Mouse (Mus musculus) mouse trophoblast stem cell (cell line): Measurements from ENCODE around the gene Larp6.

Source experiments
- in situ Hi-C, 2 experiments: fragments of 300-500 bp; cut with MseI, MboI; formaldehyde crosslinking; loops; 2 replicates in 1 of 2; 3 replicates in 1 of 2; pipeline ENCODE4 v1.15.1; 2025

The Larp6 gene

GRCm38 (mm10) chr9:60714191-60714590 is 1.4 kb downstream of the Larp6 start:
- in situ Hi-C loops: loop anchor here in 1 of 2 experiments (10.0 kb wide), 1 partner anchor 141 kb away; no protein-coding TSS in a partner anchor

DNA sequence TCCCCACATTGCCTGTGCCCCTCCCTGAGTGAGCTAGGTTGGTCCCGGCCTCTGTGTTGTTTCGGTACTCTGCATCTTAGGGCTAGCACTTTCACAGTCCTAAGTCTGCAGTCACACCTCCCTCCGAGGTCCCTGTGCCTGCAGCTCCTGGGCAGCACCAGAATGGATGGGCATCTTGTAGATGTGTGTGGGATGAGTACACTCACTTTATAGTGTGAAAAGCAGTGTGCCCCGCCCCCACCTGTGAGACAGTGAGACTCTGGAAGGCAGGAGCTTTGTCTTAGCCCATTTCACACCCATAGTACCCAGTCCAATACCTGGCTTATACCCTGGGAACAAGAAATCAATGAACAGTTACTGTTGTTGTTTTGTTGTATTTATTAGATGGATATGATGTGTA is 2.5 kb downstream of the Larp6 start:
- in situ Hi-C loops: loop anchor here in 1 of 2 experiments (10.0 kb wide), 1 partner anchor 140 kb away; no protein-coding TSS in a partner anchor

GRCm38 (mm10) chr9:60715828-60716227 is 3.0 kb downstream of the Larp6 start:
- in situ Hi-C loops: loop anchor here in 1 of 2 experiments (10.0 kb wide), 1 partner anchor 139 kb away; no protein-coding TSS in a partner anchor

- in situ Hi-C loops: loop anchor here in 1 of 2 experiments (10.0 kb wide), 1 partner anchor 137 kb away; no protein-coding TSS in a partner anchor
Measured at GRCm38 (mm10) chr9:60718284-60718683, 5.5 kb downstream of the Larp6 start.

GRCm38 (mm10) chr9:60719687-60720086 is 6.9 kb downstream of the Larp6 start:
- in situ Hi-C loops: loop anchor here in 1 of 2 experiments (10.0 kb wide), 1 partner anchor 135 kb away; no protein-coding TSS in a partner anchor

- in situ Hi-C loops: no loop called here
Measured at GRCm38 (mm10) chr9:60724968-60725367, 12.2 kb downstream of the Larp6 start.

DNA sequence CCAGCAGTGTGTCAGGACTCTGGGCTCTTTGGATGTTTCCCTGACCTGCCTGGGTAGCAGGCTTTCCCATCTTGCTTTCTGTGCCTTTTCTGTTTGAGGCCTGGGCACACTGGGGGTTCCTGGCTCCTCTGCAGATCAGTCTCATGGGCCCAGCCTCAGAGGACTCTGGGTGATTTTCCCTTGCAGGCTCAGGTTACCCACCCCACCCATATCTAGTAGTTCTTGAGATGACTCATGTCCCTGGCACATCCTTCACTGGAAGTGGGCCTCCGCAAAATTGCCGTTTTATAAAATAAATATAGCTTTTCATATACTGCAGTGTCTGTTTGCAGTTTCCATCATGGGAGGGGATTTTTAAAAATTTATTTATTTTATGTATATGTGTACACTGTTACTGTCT is 21.5 kb downstream of the Larp6 start:
- in situ Hi-C loops: no loop called here

DNA sequence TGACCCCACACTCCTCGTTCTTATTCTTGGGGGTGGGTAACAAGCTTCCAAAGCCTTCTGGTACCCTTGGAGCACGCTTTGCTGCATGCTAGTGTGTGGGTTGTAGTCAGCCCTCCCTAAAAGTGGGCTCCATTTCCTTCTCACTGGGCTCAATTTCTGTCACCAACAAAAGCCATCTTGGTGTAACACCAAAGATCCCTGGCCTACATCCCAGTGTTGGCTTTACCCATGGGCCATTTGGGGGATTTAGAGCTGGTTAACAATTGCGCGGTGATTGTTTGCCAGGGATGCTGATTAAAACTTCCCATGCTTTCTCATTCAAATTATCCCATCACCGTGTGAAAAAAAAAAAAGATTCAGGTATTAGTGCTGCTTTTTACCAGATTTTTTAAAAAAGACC is 26.3 kb downstream of the Larp6 start:
- in situ Hi-C loops: no loop called here

- in situ Hi-C loops: loop anchor here in 1 of 2 experiments (10.0 kb wide), 1 partner anchor 47 kb away; no protein-coding TSS in a partner anchor
Measured at GRCm38 (mm10) chr9:60741436-60741835, 28.6 kb downstream of the Larp6 start.

DNA sequence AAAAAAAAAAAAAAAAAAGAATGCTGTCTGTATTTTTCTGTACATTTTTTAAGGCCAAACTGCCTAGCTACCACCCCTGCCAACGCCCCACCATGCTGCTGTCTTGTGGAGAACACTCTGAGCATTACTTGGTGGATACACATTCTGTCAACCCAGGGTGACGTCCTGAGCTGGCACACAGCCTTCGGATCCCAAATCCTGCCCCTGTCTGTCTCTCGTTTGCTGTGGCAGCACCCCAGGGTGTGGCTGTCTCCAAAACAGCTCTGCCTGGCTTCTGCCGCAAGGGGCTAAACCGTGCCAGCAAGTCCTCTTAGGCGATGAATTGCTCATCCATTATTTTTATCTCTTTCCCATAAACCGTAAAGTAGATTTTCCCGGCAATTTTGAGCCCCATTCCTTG is 29.7 kb downstream of the Larp6 start:
- in situ Hi-C loops: loop anchor here in 1 of 2 experiments (10.0 kb wide), 1 partner anchor 48 kb away; no protein-coding TSS in a partner anchor

DNA sequence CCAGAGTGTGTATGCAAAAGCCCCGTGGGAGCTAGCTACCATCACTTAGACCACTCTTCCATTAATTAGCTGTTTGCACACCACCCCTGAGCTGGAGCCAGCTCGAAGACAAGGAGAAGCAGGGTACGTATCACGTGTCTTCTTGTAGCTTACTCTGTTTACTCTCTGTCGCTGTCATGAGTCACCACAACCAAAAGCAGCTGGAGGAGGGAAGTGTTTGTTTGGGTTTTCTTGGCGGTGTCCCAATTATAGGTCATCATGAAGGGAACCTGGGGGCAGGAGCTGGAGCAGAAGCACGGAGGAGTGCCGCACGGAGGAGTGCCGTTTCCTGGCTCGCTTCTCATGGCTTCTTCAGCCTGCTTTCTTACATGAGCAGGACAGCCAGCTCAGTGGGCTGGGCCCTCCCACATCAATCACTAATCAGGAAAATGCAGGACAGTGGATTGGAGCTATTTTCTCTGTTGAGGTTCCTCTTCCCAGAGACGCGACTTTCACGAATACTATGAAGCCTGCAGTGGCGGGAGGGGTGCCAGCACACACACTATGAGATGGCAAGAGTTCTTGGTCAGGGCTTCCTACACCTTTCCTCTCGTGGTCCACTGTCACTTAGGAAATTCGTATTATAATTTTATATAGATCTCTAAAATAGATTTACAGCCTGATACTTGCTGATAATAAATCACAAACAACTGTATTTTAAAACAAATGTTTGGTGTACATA is 30.6 kb downstream of the Larp6 start:
- in situ Hi-C loops: loop anchor here in 1 of 2 experiments (10.0 kb wide), 1 partner anchor 49 kb away; no protein-coding TSS in a partner anchor

GRCm38 (mm10) chr9:60744171-60744969 is 31.6 kb downstream of the Larp6 start:
- in situ Hi-C loops: loop anchor here in 1 of 2 experiments (10.0 kb wide), 1 partner anchor 50 kb away; no protein-coding TSS in a partner anchor

- in situ Hi-C loops: loop anchor here in 1 of 2 experiments (10.0 kb wide), 1 partner anchor 50 kb away; no protein-coding TSS in a partner anchor
Measured at GRCm38 (mm10) chr9:60744971-60745370, 32.2 kb downstream of the Larp6 start.

DNA sequence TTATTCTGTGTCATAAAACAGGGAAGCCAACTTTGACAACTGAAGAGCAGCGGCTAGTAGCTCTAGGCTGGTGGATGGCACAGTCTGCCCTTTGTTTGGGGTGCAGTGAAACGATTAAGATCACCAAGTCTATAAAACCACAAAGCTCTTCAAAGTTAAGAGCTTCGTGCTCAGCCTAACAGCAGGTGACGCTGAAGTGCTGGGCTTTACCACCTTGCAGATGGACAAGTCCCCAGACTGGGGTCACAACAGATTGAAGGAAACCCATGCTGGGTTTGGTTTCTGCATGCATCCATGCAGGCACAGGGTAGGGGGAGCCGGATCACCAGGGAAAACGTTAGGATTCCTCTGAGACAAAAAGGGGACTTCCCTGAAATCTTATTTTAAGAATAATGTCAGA is 33.8 kb downstream of the Larp6 start:
- in situ Hi-C loops: loop anchor here in 1 of 2 experiments (10.0 kb wide), 1 partner anchor 52 kb away; no protein-coding TSS in a partner anchor

DNA sequence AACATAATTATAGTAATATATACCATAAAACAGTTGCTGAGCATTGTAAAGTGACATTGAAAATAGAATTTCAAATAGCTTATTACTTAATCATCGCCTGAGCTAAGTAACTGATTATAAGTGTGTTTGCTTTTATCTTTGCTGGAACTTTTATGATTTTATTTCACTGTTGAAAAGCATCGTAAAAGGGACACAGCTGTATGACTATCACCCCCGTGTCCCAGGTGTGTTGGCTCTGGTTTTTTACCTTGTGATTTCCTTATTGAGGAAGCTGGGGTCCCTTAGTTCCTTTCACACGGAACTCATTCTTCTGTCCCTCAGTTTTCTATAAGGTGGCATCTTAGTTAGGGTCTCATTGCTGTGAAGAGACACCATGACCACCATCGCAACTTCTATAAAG is 34.9 kb downstream of the Larp6 start:
- in situ Hi-C loops: loop anchor here in 1 of 2 experiments (10.0 kb wide), 1 partner anchor 53 kb away; no protein-coding TSS in a partner anchor

- in situ Hi-C loops: loop anchor here in 1 of 2 experiments (10.0 kb wide), 1 partner anchor 53 kb away; no protein-coding TSS in a partner anchor
Measured at GRCm38 (mm10) chr9:60748191-60748590, 35.4 kb downstream of the Larp6 start.

GRCm38 (mm10) chr9:60749105-60749504 is 36.3 kb downstream of the Larp6 start:
- in situ Hi-C loops: loop anchor here in 1 of 2 experiments (10.0 kb wide), 1 partner anchor 54 kb away; no protein-coding TSS in a partner anchor

DNA sequence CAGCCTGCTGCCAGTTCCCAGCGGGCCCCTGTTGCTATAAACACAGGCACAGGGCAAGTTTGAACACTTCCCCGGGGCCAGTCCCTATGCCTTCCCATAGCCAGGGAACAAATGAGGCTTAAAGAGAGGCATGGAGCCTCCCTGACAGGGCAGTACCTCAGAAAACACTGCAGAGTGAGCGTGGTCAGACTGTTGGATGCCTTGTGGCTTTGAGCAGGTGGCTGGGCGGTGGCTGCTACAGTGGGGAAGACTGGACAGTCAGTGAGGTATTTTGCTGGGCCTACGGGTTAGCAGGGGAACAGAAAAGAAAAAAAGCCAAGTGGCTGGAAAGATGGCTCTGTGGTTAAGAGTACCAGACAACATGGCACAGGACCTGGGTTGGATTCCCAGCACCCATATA is 38.3 kb downstream of the Larp6 start:
- in situ Hi-C loops: no loop called here

- in situ Hi-C loops: no loop called here
Measured at GRCm38 (mm10) chr9:60751971-60752370, 39.2 kb downstream of the Larp6 start.

DNA sequence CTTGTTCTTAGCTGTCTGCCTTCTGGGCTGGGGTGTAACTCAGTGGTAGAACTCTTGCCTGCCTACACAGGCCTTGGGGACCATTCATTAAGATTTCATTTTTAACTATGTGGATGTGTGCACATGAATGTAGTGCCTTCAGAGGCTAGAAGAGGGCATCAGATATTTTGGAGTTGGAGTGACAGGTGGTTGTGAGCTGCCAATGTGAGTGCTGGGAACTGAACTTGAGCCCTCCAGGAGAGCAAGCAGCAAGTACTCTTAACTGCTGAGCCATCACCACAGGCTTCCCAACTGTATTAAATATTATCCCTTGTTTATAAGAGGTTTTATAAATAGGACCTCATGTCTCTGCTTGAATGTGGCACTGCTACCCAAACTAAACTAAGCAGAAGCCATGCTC is 39.8 kb downstream of the Larp6 start:
- in situ Hi-C loops: no loop called here

- in situ Hi-C loops: no loop called here
Measured at GRCm38 (mm10) chr9:60756258-60756657, 43.5 kb downstream of the Larp6 start.
